Mouse (Mus musculus) thymus, adult 2 months (tissue): ENCODE results near the gene Adipor1. TPM values are rescaled to one million over a fixed set of nuclear protein-coding genes. Genes with fewer than 3 reads are reported as not detected.

Experiments
- DNase-seq: peaks from one replicate; pipeline ENCODE4 v3.0.0; 2021
- H3K27ac ChIP-seq: fragments of 200-500 bp; 2 replicates; pipeline ENCODE4 v1.5.1; 2012; ENCODE audit warnings: low read length, control low read depth; ENCODE audit not compliant: control insufficient read depth, insufficient read depth
- H3K27me3 ChIP-seq: fragments of 200-500 bp; 2 replicates; pipeline ENCODE4 v1.6.1; 2012; ENCODE audit warnings: mild to moderate bottlenecking, low read length, moderate library complexity, mixed read lengths; ENCODE audit not compliant: control insufficient read depth, insufficient read depth
- H3K36me3 ChIP-seq: fragments of 200-500 bp; 2 replicates; pipeline ENCODE4 v1.6.1; 2012; ENCODE audit warnings: mild to moderate bottlenecking, low read length, moderate library complexity; ENCODE audit not compliant: control insufficient read depth, insufficient read depth
- H3K4me1 ChIP-seq: fragments of 200-500 bp; replicated peaks from 2 replicates; pipeline ENCODE4 v1.6.1; 2012; ENCODE audit warnings: low read length; ENCODE audit not compliant: control insufficient read depth, insufficient read depth
- H3K4me3 ChIP-seq: fragments of 200-500 bp; 2 replicates; pipeline ENCODE4 v1.5.1; 2012; ENCODE audit warnings: mild to moderate bottlenecking, low read length, control low read depth, moderate library complexity; ENCODE audit not compliant: control insufficient read depth, insufficient read depth
- CTCF ChIP-seq: fragments of 200-500 bp; IDR thresholded peaks from 2 replicates; pipeline ENCODE4 v1.5.1; 2012; ENCODE audit warnings: mild to moderate bottlenecking, control low read depth, low read length, moderate library complexity, borderline replicate concordance; ENCODE audit not compliant: control insufficient read depth, poor library complexity, insufficient read depth; ENCODE audit errors: extremely low read depth
- POLR2A ChIP-seq: fragments of 200-500 bp; IDR thresholded peaks from 2 replicates; pipeline ENCODE4 v1.6.1; 2012; ENCODE audit warnings: mild to moderate bottlenecking, low read length, control low read depth, moderate library complexity; ENCODE audit not compliant: control insufficient read depth, poor library complexity, insufficient read depth; ENCODE audit errors: extremely low read depth
- WGBS: fragments of 180-500 bp; shearing (Covaris S2); methylation state at CpG from one replicate; pipeline ENCODE4 v1.1.7; 2018; 5-methylcytosine and 5-hydroxymethylcytosine counted together
- polyA plus RNA-seq: library from polyadenylated mRNA; depleted of rRNA; stranded (reverse); fragments of >200 nt; gene quantifications from 2 replicates; pipeline ENCODE4 v1.2.3, GENCODE M21; 2012

Adipor1 gene
- polyA plus RNA-seq, 1 experiment: 94.0 TPM

- H3K4me1 ChIP-seq: peaks cover 9% of the 10 kb centered on the region
- WGBS: 16% methylated on average over 8 of the region's 8 CpGs
- H3K27ac ChIP-seq: no peak overlapping the region
- DNase-seq: no peak
- H3K36me3 ChIP-seq: no peaks in the 10 kb centered on the region
- peak overlapping the region; percentile 94 for H3K4me3 ChIP-seq
- TF ChIP-seq CTCF (no peak), POLR2A (no peak)
- H3K27me3 ChIP-seq: no peaks in the 10 kb centered on the region
Observed at GRCm38 (mm10) chr1:134406414-134406771, 8.8 kb upstream of the Adipor1 start.

GRCm38 (mm10) chr1:134408080-134408479 is 7.1 kb upstream of the Adipor1 start:
- peaks cover 9% of the 10 kb centered on the region for H3K4me1 ChIP-seq
- H3K4me3 ChIP-seq: no peak overlapping the region
- no peaks in the 10 kb centered on the region for H3K36me3 ChIP-seq
- TF ChIP-seq CTCF: no peak
- no peak for TF ChIP-seq POLR2A
- H3K27ac ChIP-seq: no peak overlapping the region
- no peaks in the 10 kb centered on the region for H3K27me3 ChIP-seq
- 95% methylated on average over 8 of the region's 8 CpGs for WGBS
- DNase-seq: no peak

- TF ChIP-seq CTCF: no peak
- TF ChIP-seq POLR2A: no peak
- 98% methylated on average over 9 of the region's 9 CpGs for WGBS
- no peaks in the 10 kb centered on the region for H3K36me3 ChIP-seq
- H3K27me3 ChIP-seq: no peaks in the 10 kb centered on the region
- H3K4me1 ChIP-seq: peaks cover 7% of the 10 kb centered on the region
- no peak for DNase-seq
- H3K27ac ChIP-seq: no peak overlapping the region
- H3K4me3 ChIP-seq: no peak overlapping the region
Observed at GRCm38 (mm10) chr1:134411706-134412629, 3.2 kb upstream of the Adipor1 start.

GRCm38 (mm10) chr1:134414038-134414437 is 1.1 kb upstream of the Adipor1 start:
- H3K27ac ChIP-seq: no peak overlapping the region
- peaks cover 9% of the 10 kb centered on the region for H3K4me1 ChIP-seq
- WGBS: 81% methylated on average over 2 of the region's 2 CpGs
- H3K4me3 ChIP-seq: no peak overlapping the region
- TF ChIP-seq POLR2A (no peak), CTCF (no peak)
- no peaks in the 10 kb centered on the region for H3K27me3 ChIP-seq
- no peaks in the 10 kb centered on the region for H3K36me3 ChIP-seq
- DNase-seq: no peak

- TF ChIP-seq CTCF (no peak), POLR2A (no peak)
- Histone ChIP-seq H3K4me1 (peaks cover 9% of the 10 kb centered on the region), H3K4me3 (peak overlapping the region; percentile 16), H3K36me3 (no peaks in the 10 kb centered on the region), H3K27me3 (no peaks in the 10 kb centered on the region), H3K27ac (no peak overlapping the region)
- 17% methylated on average over 11 of the region's 11 CpGs for WGBS
- no peak for DNase-seq
Observed at GRCm38 (mm10) chr1:134414501-134415167, 544 bp upstream of the Adipor1 start.

- H3K4me1 ChIP-seq: peaks cover 9% of the 10 kb centered on the region
- DNase-seq: no peak
- peaks cover 5% of the 10 kb centered on the region; the same call in 1 of the 2 replicates for H3K36me3 ChIP-seq
- H3K4me3 ChIP-seq: no peak overlapping the region
- no peak for TF ChIP-seq POLR2A
- TF ChIP-seq CTCF: no peak
- 77% methylated on average over 2 of the region's 2 CpGs for WGBS
- no peaks in the 10 kb centered on the region for H3K27me3 ChIP-seq
- H3K27ac ChIP-seq: no peak overlapping the region
Observed at GRCm38 (mm10) chr1:134418414-134418975, 3.3 kb downstream of the Adipor1 start.
